Mouse (Mus musculus): ENCODE results near the gene Ccdc9b. TPM values are rescaled to one million over a fixed set of nuclear protein-coding genes. Genes with fewer than 3 reads are reported as not detected.

Ccdc9b gene
- 5.5 and 6.2 TPM in 2 replicates for polyA plus RNA-seq (2012; rRNA removed)

GRCm38 (mm10) chr2:118761906-118762783 is at the start of gene Ccdc9b:
TSS of gene Ccdc9b (minus strand) at chr2:118762661.
- 20% methylated on average over 29 of the region's 29 CpGs for WGBS
- no peak for DNase-seq (ENCODE audit: low read depth, low spot score)

- DNase-seq (ENCODE audit: low read depth, low spot score): no peak
- WGBS: 45% methylated on average over 2 of the region's 2 CpGs
These were observed 48.4 kb upstream of the Ccdc9b start for GRCm38 (mm10) chr2:118810861-118811260.

GRCm38 (mm10) chr2:118806860-118807259 is 44.4 kb upstream of the Ccdc9b start:
- 74% methylated on average over 4 of the region's 4 CpGs for WGBS
- DNase-seq (ENCODE audit: low read depth, low spot score): no peak

GRCm38 (mm10) chr2:118805756-118806155 is 43.3 kb upstream of the Ccdc9b start:
- no peak for DNase-seq (ENCODE audit: low read depth, low spot score)
- 15% methylated on average over 3 of the region's 3 CpGs for WGBS

- no peak for DNase-seq (ENCODE audit: low read depth, low spot score)
- WGBS: 33% methylated on average over 3 of the region's 3 CpGs
These were observed 42.7 kb upstream of the Ccdc9b start for GRCm38 (mm10) chr2:118805137-118805536.

- DNase-seq (ENCODE audit: low read depth, low spot score): no peak
These were observed 42.0 kb upstream of the Ccdc9b start for GRCm38 (mm10) chr2:118804474-118804873.

GRCm38 (mm10) chr2:118802542-118803118 is 40.2 kb upstream of the Ccdc9b start:
- 74% methylated on average over 4 of the region's 4 CpGs for WGBS
- DNase-seq (ENCODE audit: low read depth, low spot score): no peak

More at GRCm38 (mm10) chr2:118804474-118804873, 42.0 kb upstream of the Ccdc9b start:
- 76% methylated on average over 2 of the region's 2 CpGs for WGBS

- WGBS: 77% methylated on average over 4 of the region's 4 CpGs
- no peak for DNase-seq (ENCODE audit: low read depth, low spot score)
These were observed 31.2 kb upstream of the Ccdc9b start for GRCm38 (mm10) chr2:118793636-118794035.

- no peak for DNase-seq (ENCODE audit: low read depth, low spot score)
- WGBS: 74% methylated on average over 4 of the region's 4 CpGs
These were observed 29.8 kb upstream of the Ccdc9b start for GRCm38 (mm10) chr2:118792259-118792613.

GRCm38 (mm10) chr2:118791591-118792258 is 29.3 kb upstream of the Ccdc9b start:
- no peak for DNase-seq (ENCODE audit: low read depth, low spot score)
- 94% methylated on average over 26 of the region's 26 CpGs for WGBS

GRCm38 (mm10) chr2:118790551-118791525 is 28.4 kb upstream of the Ccdc9b start:
- WGBS: 21% methylated on average over 44 of the region's 44 CpGs
- DNase-seq (ENCODE audit: low read depth, low spot score): no peak

GRCm38 (mm10) chr2:118790221-118790550 is 27.7 kb upstream of the Ccdc9b start:
- DNase-seq (ENCODE audit: low read depth, low spot score): no peak
- 60% methylated on average over 12 of the region's 12 CpGs for WGBS

GRCm38 (mm10) chr2:118789501-118789900 is 27.0 kb upstream of the Ccdc9b start:
- WGBS: 88% methylated on average over 11 of the region's 11 CpGs
- no peak for DNase-seq (ENCODE audit: low read depth, low spot score)

GRCm38 (mm10) chr2:118786525-118786924 is 24.1 kb upstream of the Ccdc9b start:
- no peak for DNase-seq (ENCODE audit: low read depth, low spot score)
- WGBS: 75% methylated on average over 5 of the region's 5 CpGs

- no peak for DNase-seq (ENCODE audit: low read depth, low spot score)
- WGBS: 83% methylated on average over 7 of the region's 7 CpGs
These were observed 21.2 kb upstream of the Ccdc9b start for GRCm38 (mm10) chr2:118783663-118784062.

- 51% methylated on average over 5 of the region's 5 CpGs for WGBS
- no peak for DNase-seq (ENCODE audit: low read depth, low spot score)
These were observed 20.6 kb upstream of the Ccdc9b start for GRCm38 (mm10) chr2:118783093-118783492.

GRCm38 (mm10) chr2:118782303-118782702 is 19.8 kb upstream of the Ccdc9b start:
- DNase-seq (ENCODE audit: low read depth, low spot score): no peak
- WGBS: 35% methylated on average over 4 of the region's 4 CpGs

- 50% methylated on average over 1 of the region's 1 CpGs for WGBS
- no peak for DNase-seq (ENCODE audit: low read depth, low spot score)
These were observed 18.7 kb upstream of the Ccdc9b start for GRCm38 (mm10) chr2:118781115-118781514.

All from large intestine, adult 2 months (tissue).